Mouse (Mus musculus) lung, adult 2 months (tissue): ENCODE measurements around the gene Fxyd5.

Experiments used
- CTCF ChIP-seq: fragments of 200-500 bp; IDR thresholded peaks from 2 replicates; pipeline ENCODE4 v1.5.1; 2011; ENCODE audit warnings: mild to moderate bottlenecking, low read length, control low read depth; ENCODE audit not compliant: insufficient read depth
- POLR2A ChIP-seq: fragments of 200-500 bp; IDR thresholded peaks from 2 replicates; pipeline ENCODE4 v1.6.1; 2011; ENCODE audit warnings: low read depth, mild to moderate bottlenecking, control low read depth, low read length, borderline replicate concordance; ENCODE audit errors: extremely low read depth

DNA sequence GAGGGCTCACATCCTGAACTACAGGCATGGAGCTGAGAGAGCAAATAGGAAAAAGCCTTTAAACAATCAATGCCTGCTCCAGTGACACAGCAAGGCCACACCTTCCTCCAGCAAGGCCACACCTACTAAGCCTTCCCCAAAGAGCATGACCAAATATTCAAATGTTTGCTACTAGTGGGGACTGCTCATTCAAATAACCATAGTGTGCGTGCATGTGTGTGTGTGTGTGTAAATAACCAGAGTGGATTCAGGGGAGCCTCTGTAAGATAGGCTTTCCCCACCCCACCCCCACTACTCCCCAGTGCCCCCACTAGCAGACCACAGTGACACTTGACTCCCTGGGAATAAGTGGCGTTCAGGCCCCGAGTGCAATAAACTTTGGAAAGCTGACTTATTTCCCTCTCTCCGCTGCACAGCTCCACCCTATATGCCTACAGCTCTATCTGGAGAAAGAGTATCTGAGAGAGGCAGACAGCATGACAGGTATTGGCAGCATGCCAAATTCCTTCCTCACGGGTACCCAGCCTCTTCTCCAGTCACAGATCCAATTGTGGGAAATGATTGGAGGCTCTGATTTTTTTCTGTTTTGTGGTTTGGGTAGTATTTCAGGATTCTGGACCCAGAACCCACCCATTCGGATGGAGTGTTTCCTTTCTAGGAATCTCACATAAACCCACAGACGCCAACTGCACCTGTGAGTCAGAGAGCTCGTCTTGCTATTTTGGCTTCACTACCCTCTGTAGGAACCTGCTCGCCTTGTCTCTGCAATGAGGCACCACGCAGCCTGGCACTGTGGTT lies 25.0 kb downstream of the Fxyd5 start:
- TF ChIP-seq CTCF (no peak), POLR2A (no peak)
